In the genomic region with DNA sequence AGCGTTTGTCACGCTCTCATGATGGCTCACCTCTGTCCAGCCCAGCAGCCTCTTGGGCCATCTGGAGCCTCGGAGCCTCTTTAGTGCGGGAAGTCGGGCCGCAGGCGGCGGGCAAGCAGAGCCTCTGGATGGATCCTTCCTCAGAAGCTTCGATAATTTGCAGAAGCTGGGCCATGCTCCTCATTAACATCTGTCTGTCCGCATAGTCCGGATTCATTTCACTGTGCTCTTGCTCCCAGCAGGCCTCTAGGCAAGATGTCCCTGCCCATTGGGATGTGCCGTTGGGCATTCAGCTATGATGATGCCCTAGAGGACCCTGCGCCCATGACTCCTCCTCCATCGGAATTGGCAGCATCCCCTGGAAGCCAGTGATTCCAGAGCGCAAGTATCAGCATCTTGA, we compare ENCODE assay signal across 23 mouse cellular contexts.
"Had no signal": no experiment of that assay in that cellular context is flagged by ENCODE, and none has a peak within 500 bp of the region (broad histone marks: within the 10 kb centered on the region; RNA-seq: fewer than 3 reads in every experiment).

No protein-coding gene starts in this region.

- H3K27ac ChIP-seq: heart, embryonic 10.5 days; hindbrain, embryonic 13.5 days; hindbrain, embryonic 15.5 days; intestine, embryonic 15.5 days; kidney, embryonic 15.5 days; kidney, postnatal 0 days; limb, embryonic 13.5 days; limb, embryonic 15.5 days; liver, embryonic 12.5 days; liver, embryonic 14.5 days had no signal

- DNase-seq: gastrocnemius, postnatal 14 days; gastrocnemius, postnatal 36 days; heart, adult 18-20 months; heart, postnatal 10 days; heart, postnatal 36 days; kidney, adult 2 months; kidney, adult 9 months; kidney, postnatal 14 days; kidney, postnatal 36 days; layer of hippocampus, adult 9-11 months; layer of hippocampus, postnatal 36 days; left cerebral cortex, postnatal 4 days had no signal

- H3K4me3 ChIP-seq: heart, embryonic 10.5 days; heart, embryonic 12.5 days; hindbrain, embryonic 13.5 days; hindbrain, embryonic 15.5 days; intestine, embryonic 15.5 days; kidney, embryonic 15.5 days; limb, embryonic 13.5 days; limb, embryonic 15.5 days; liver, embryonic 12.5 days had no signal

- H3K9me3 ChIP-seq: heart, embryonic 10.5 days; heart, embryonic 12.5 days; hindbrain, embryonic 13.5 days; hindbrain, embryonic 15.5 days; intestine, embryonic 15.5 days; kidney, embryonic 15.5 days; limb, embryonic 13.5 days; limb, embryonic 15.5 days; liver, embryonic 12.5 days had no signal

- H3K27me3 ChIP-seq: heart, embryonic 12.5 days; hindbrain, embryonic 13.5 days; hindbrain, embryonic 15.5 days; intestine, embryonic 15.5 days; kidney, embryonic 15.5 days; limb, embryonic 13.5 days; limb, embryonic 15.5 days; liver, embryonic 12.5 days had no signal

- H3K36me3 ChIP-seq: intestine, embryonic 15.5 days had no signal
